Mouse (Mus musculus) liver, postnatal 0 days (tissue): ENCODE data around the gene Exoc3.

ENCODE experiments used
- CTCF ChIP-seq: sonication (generic); IDR thresholded peaks from 2 replicates; pipeline ENCODE4 v1.5.1; 2016; ENCODE audit warnings: antibody characterized with exemption, low read depth
- EP300 ChIP-seq: IDR thresholded peaks from 2 replicates; pipeline ENCODE4 v1.6.1; 2016; ENCODE audit warnings: antibody characterized with exemption, low read depth, mild to moderate bottlenecking

- no peak; the same call in 1 of the 2 replicates for TF ChIP-seq EP300
- no peak for TF ChIP-seq CTCF
These were observed 38.0 kb upstream of the Exoc3 start for GRCm38 (mm10) chr13:74246494-74246893.
